Mouse (Mus musculus): Measurements from ENCODE around the gene Agpat2.

Agpat2 gene

GRCm38 (mm10) chr2:26597810-26598209 lies 6.4 kb downstream of the Agpat2 start:
- in situ Hi-C loops (cut with MboI, MseI), result no loop called here

GRCm38 (mm10) chr2:26596898-26597297 lies 7.3 kb downstream of the Agpat2 start:
- in situ Hi-C loops (cut with MboI, MseI), result no loop called here

- in situ Hi-C loops (cut with MboI, MseI), result no loop called here
Observed at GRCm38 (mm10) chr2:26595725-26596435, 8.3 kb downstream of the Agpat2 start.

- in situ Hi-C loops (cut with MboI, MseI), result no loop called here
Observed at GRCm38 (mm10) chr2:26594934-26595724, 9.1 kb downstream of the Agpat2 start.

GRCm38 (mm10) chr2:26594461-26594933 lies 9.7 kb downstream of the Agpat2 start:
- in situ Hi-C loops (cut with MboI, MseI), result no loop called here

GRCm38 (mm10) chr2:26594022-26594346 lies 10.2 kb downstream of the Agpat2 start:
- in situ Hi-C loops (cut with MboI, MseI), result no loop called here

- in situ Hi-C loops (cut with MboI, MseI), result no loop called here
Observed at GRCm38 (mm10) chr2:26593211-26594021, 10.8 kb downstream of the Agpat2 start.

GRCm38 (mm10) chr2:26591416-26591815 lies 12.8 kb downstream of the Agpat2 start:
- in situ Hi-C loops (cut with MboI, MseI), result no loop called here

- in situ Hi-C loops (cut with MboI, MseI), result no loop called here
Observed at GRCm38 (mm10) chr2:26590962-26591361, 13.3 kb downstream of the Agpat2 start.

GRCm38 (mm10) chr2:26590282-26590681 lies 13.9 kb downstream of the Agpat2 start:
- in situ Hi-C loops (cut with MboI, MseI), result no loop called here

- in situ Hi-C loops (cut with MboI, MseI), result no loop called here
Observed at GRCm38 (mm10) chr2:26589284-26589683, 14.9 kb downstream of the Agpat2 start.

- in situ Hi-C loops (cut with MboI, MseI), result no loop called here
Observed at GRCm38 (mm10) chr2:26588573-26588972, 15.6 kb downstream of the Agpat2 start.

- in situ Hi-C loops (cut with MboI, MseI), result no loop called here
Observed at GRCm38 (mm10) chr2:26587044-26587405, 17.2 kb downstream of the Agpat2 start.

- in situ Hi-C loops (cut with MboI, MseI), result no loop called here
Observed at GRCm38 (mm10) chr2:26586294-26587043, 17.7 kb downstream of the Agpat2 start, which contains the start of gene Gm20532. Gene Gm20532, plus strand, starts transcription at chr2:26586639.

- in situ Hi-C loops (cut with MboI, MseI), result no loop called here
Observed at GRCm38 (mm10) chr2:26585713-26586112, 18.5 kb downstream of the Agpat2 start.

GRCm38 (mm10) chr2:26583640-26584039 lies 20.6 kb downstream of the Agpat2 start:
- in situ Hi-C loops (cut with MboI, MseI), result no loop called here

- in situ Hi-C loops (cut with MboI, MseI), result no loop called here
Observed at GRCm38 (mm10) chr2:26582741-26583140, 21.5 kb downstream of the Agpat2 start.

- in situ Hi-C loops (cut with MboI, MseI), result no loop called here
Observed at GRCm38 (mm10) chr2:26582203-26582602, 22.0 kb downstream of the Agpat2 start.

- in situ Hi-C loops (cut with MboI, MseI), result no loop called here
Observed at GRCm38 (mm10) chr2:26580751-26581150, 23.5 kb downstream of the Agpat2 start.

- in situ Hi-C loops (cut with MboI, MseI), result no loop called here
Observed at GRCm38 (mm10) chr2:26579714-26580113, 24.5 kb downstream of the Agpat2 start, which contains the start of gene Egfl7. Gene Egfl7, plus strand, starts transcription at chr2:26580014.

GRCm38 (mm10) chr2:26578369-26578768 lies 25.8 kb downstream of the Agpat2 start:
- in situ Hi-C loops (cut with MboI, MseI), result no loop called here
